Mouse (Mus musculus): ENCODE measurements around the gene Ly6g5b.

DNA sequence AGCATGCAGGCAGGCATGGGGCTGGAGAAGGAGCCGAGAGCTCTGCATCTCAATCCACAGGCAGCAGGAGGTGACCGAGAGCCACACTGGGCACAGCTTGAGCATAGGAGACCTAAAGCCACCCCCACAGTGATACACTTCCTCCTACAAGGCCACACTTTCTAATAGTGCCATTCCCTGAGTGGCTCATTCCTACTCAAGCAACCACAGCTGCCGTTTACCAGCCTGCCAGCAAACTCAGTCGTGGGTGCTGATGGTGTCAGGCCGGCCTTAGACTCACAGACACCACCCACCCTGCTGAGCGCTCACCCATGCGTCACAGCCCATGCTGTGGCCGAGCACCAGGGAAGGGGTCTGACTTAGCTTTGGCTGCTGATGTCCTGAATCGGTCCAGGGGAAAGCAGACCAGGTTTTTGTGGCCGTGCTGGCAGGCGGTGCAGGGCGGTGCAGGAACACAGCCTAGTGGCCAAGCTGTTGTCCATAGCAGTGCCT is 18.0 kb downstream of the Ly6g5b start:
- no peak for TF ChIP-seq CTCF (IDR thresholded peaks at IDR 0.05; ENCODE audit: extremely low read depth, insufficient read depth, low read length)
- no peak for TF ChIP-seq POLR2A (IDR thresholded peaks at IDR 0.05; ENCODE audit: extremely low read depth, insufficient read depth, low read length)
